Mouse (Mus musculus): ENCODE results near the gene Prrt4. TPM values are rescaled to one million over a fixed set of nuclear protein-coding genes. Genes with fewer than 3 reads are reported as not detected.

Prrt4 gene
- polyA plus RNA-seq, 1 experiment = 0.02 TPM

GRCm38 (mm10) chr6:29210231-29210936 is 31.0 kb upstream of the Prrt4 start:
- H3K4me3 ChIP-seq (replicated peaks) = no peak overlapping the region
- TF ChIP-seq TAL1 (IDR thresholded peaks at IDR 0.05; ENCODE audit: low read length) (no peak), GATA1 (IDR thresholded peaks at IDR 0.05; ENCODE audit: low read length) (no peak)
- H3K4me1 ChIP-seq (ENCODE audit: control insufficient read depth) = peaks cover 18% of the 10 kb centered on the region
- H3K27me3 ChIP-seq (ENCODE audit: control insufficient read depth) = peaks cover 41% of the 10 kb centered on the region
- H3K9me3 ChIP-seq (ENCODE audit: control insufficient read depth, low read length) = no peaks in the 10 kb centered on the region
- H3K36me3 ChIP-seq (ENCODE audit: control insufficient read depth) = no peaks in the 10 kb centered on the region; the same call in none of the 2 replicates

- Histone ChIP-seq H3K36me3 (ENCODE audit: control insufficient read depth) (no peaks in the 10 kb centered on the region; the same call in none of the 2 replicates), H3K4me1 (ENCODE audit: control insufficient read depth) (peaks cover 15% of the 10 kb centered on the region), H3K4me3 (replicated peaks) (no peak overlapping the region), H3K27me3 (ENCODE audit: control insufficient read depth) (peaks cover 19% of the 10 kb centered on the region), H3K9me3 (ENCODE audit: control insufficient read depth, low read length) (no peaks in the 10 kb centered on the region)
- TF ChIP-seq GATA1 (IDR thresholded peaks at IDR 0.05; ENCODE audit: low read length) (no peak), TAL1 (IDR thresholded peaks at IDR 0.05; ENCODE audit: low read length) (no peak)
These were observed 28.8 kb upstream of the Prrt4 start for GRCm38 (mm10) chr6:29208178-29208577.

- Histone ChIP-seq H3K36me3 (ENCODE audit: control insufficient read depth) (no peaks in the 10 kb centered on the region; the same call in none of the 2 replicates), H3K9me3 (ENCODE audit: control insufficient read depth, low read length) (no peaks in the 10 kb centered on the region), H3K4me1 (ENCODE audit: control insufficient read depth) (peaks cover 10% of the 10 kb centered on the region), H3K4me3 (replicated peaks) (no peak overlapping the region), H3K27me3 (ENCODE audit: control insufficient read depth) (peaks cover 11% of the 10 kb centered on the region)
- no peak for TF ChIP-seq GATA1 (IDR thresholded peaks at IDR 0.05; ENCODE audit: low read length)
- no peak for TF ChIP-seq TAL1 (IDR thresholded peaks at IDR 0.05; ENCODE audit: low read length)
These were observed 27.6 kb upstream of the Prrt4 start for GRCm38 (mm10) chr6:29207017-29207416.

- Histone ChIP-seq H3K4me1 (ENCODE audit: control insufficient read depth) (no peaks in the 10 kb centered on the region; the same call in 1 of the 2 replicates), H3K36me3 (ENCODE audit: control insufficient read depth) (no peaks in the 10 kb centered on the region; the same call in none of the 2 replicates), H3K27me3 (ENCODE audit: control insufficient read depth) (peaks cover under 1% of the 10 kb centered on the region; the same call in 1 of the 2 replicates), H3K4me3 (replicated peaks) (no peak overlapping the region), H3K9me3 (ENCODE audit: control insufficient read depth, low read length) (no peaks in the 10 kb centered on the region)
- TF ChIP-seq TAL1 (IDR thresholded peaks at IDR 0.05; ENCODE audit: low read length) (no peak), GATA1 (IDR thresholded peaks at IDR 0.05; ENCODE audit: low read length) (no peak)
These were observed 26.6 kb upstream of the Prrt4 start for GRCm38 (mm10) chr6:29206006-29206405.

- Histone ChIP-seq H3K4me1 (ENCODE audit: control insufficient read depth) (no peaks in the 10 kb centered on the region), H3K36me3 (ENCODE audit: control insufficient read depth) (no peaks in the 10 kb centered on the region; the same call in none of the 2 replicates)
These were observed 25.7 kb upstream of the Prrt4 start for GRCm38 (mm10) chr6:29204932-29205614.

GRCm38 (mm10) chr6:29203861-29204585 is 24.6 kb upstream of the Prrt4 start:
- Histone ChIP-seq H3K4me1 (ENCODE audit: control insufficient read depth) (peaks cover 3% of the 10 kb centered on the region), H3K4me3 (replicated peaks) (no peak overlapping the region), H3K9me3 (ENCODE audit: control insufficient read depth, low read length) (no peaks in the 10 kb centered on the region), H3K36me3 (ENCODE audit: control insufficient read depth) (no peaks in the 10 kb centered on the region; the same call in none of the 2 replicates), H3K27me3 (ENCODE audit: control insufficient read depth) (peaks cover 1% of the 10 kb centered on the region)
- no peak for TF ChIP-seq TAL1 (IDR thresholded peaks at IDR 0.05; ENCODE audit: low read length)
- no peak for TF ChIP-seq GATA1 (IDR thresholded peaks at IDR 0.05; ENCODE audit: low read length)

More at GRCm38 (mm10) chr6:29204932-29205614, 25.7 kb upstream of the Prrt4 start:
- no peaks in the 10 kb centered on the region for H3K9me3 ChIP-seq (ENCODE audit: control insufficient read depth, low read length)
- no peaks in the 10 kb centered on the region for H3K27me3 ChIP-seq (ENCODE audit: control insufficient read depth)
- TF ChIP-seq GATA1 (IDR thresholded peaks at IDR 0.05; ENCODE audit: low read length) (no peak), TAL1 (IDR thresholded peaks at IDR 0.05; ENCODE audit: low read length) (no peak)
- no peak overlapping the region for H3K4me3 ChIP-seq (replicated peaks)

- Histone ChIP-seq H3K27me3 (ENCODE audit: control insufficient read depth) (peaks cover 9% of the 10 kb centered on the region), H3K36me3 (ENCODE audit: control insufficient read depth) (no peaks in the 10 kb centered on the region; the same call in none of the 2 replicates)
- no peak for TF ChIP-seq GATA1 (IDR thresholded peaks at IDR 0.05; ENCODE audit: low read length)
These were observed 23.7 kb upstream of the Prrt4 start for GRCm38 (mm10) chr6:29203096-29203495.

GRCm38 (mm10) chr6:29201988-29202387 is 22.6 kb upstream of the Prrt4 start:
- TF ChIP-seq GATA1 (IDR thresholded peaks at IDR 0.05; ENCODE audit: low read length) (no peak), TAL1 (IDR thresholded peaks at IDR 0.05; ENCODE audit: low read length) (no peak)
- H3K27me3 ChIP-seq (ENCODE audit: control insufficient read depth) = peaks cover 18% of the 10 kb centered on the region
- H3K36me3 ChIP-seq (ENCODE audit: control insufficient read depth) = no peaks in the 10 kb centered on the region; the same call in none of the 2 replicates
- peaks cover 8% of the 10 kb centered on the region for H3K4me1 ChIP-seq (ENCODE audit: control insufficient read depth)
- H3K9me3 ChIP-seq (ENCODE audit: control insufficient read depth, low read length) = no peaks in the 10 kb centered on the region
- no peak overlapping the region for H3K4me3 ChIP-seq (replicated peaks)

More at GRCm38 (mm10) chr6:29203096-29203495, 23.7 kb upstream of the Prrt4 start:
- no peaks in the 10 kb centered on the region for H3K9me3 ChIP-seq (ENCODE audit: control insufficient read depth, low read length)
- peaks cover 8% of the 10 kb centered on the region for H3K4me1 ChIP-seq (ENCODE audit: control insufficient read depth)
- H3K4me3 ChIP-seq (replicated peaks) = no peak overlapping the region
